Mouse (Mus musculus) myocyte (in vitro differentiated cells): ENCODE results near the gene Nhlh2.

Experiments
- MAX ChIP-seq: IDR thresholded peaks from one replicate; pipeline ENCODE4 v1.6.1; 2011; ENCODE audit warnings: low read depth, mild to moderate bottlenecking, control low read depth
- MYOD1 ChIP-seq, 3 experiments: IDR thresholded peaks; one replicate each; pipeline ENCODE4 v1.6.1; 2011; ENCODE audit warnings: control low read depth in 2 of 3, low read depth in 2 of 3, mild to moderate bottlenecking in 2 of 3, moderate library complexity in 1 of 3; ENCODE audit not compliant: insufficient read length in 2 of 3, control insufficient read depth in 1 of 3
- MYOG ChIP-seq, 3 experiments: IDR thresholded peaks; one replicate each; pipeline ENCODE4 v1.6.1; 2011; ENCODE audit warnings: control low read depth in 2 of 3, low read depth in 2 of 3, mild to moderate bottlenecking in 2 of 3; ENCODE audit not compliant: insufficient read length in 2 of 3, control insufficient read depth in 1 of 3, insufficient read depth in 1 of 3
- POLR2A ChIP-seq: IDR thresholded peaks from one replicate; pipeline ENCODE4 v1.6.1; 2011; ENCODE audit warnings: low read depth, mild to moderate bottlenecking, control low read depth, moderate library complexity; ENCODE audit not compliant: insufficient read length
- POLR2AphosphoS2 ChIP-seq: IDR thresholded peaks from one replicate; pipeline ENCODE4 v1.6.1; 2011; ENCODE audit warnings: low read depth, control low read depth; ENCODE audit not compliant: insufficient read length
- SRF ChIP-seq: IDR thresholded peaks from one replicate; pipeline ENCODE4 v1.6.1; 2011; ENCODE audit warnings: low read depth; ENCODE audit not compliant: control insufficient read depth, insufficient read length
- USF1 ChIP-seq: IDR thresholded peaks from one replicate; pipeline ENCODE4 v1.6.1; 2011; ENCODE audit warnings: low read depth, mild to moderate bottlenecking, control low read depth, moderate library complexity

DNA sequence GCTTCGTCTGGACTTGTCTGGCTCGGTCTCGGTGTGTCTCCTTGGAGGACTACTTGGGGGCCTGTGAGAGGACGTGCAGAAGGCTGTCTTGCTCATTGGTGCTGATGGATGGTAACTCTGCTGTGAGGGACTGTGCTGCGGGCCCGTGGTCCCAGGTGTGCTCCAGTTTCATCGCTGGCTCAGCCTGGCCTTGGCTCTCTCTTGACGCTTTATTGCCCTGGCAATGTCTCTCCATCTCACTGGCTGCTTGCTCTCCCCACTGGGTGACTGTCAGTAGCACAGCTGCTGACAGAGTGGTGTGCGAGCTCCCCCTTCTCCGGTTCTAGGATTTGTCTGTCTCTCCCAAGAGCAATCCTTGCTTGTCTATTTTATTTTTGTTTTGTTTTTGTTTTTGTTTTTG lies 34.5 kb upstream of the Nhlh2 start:
- no peak for TF ChIP-seq MAX
- no peak for TF ChIP-seq POLR2A
- TF ChIP-seq POLR2AphosphoS2: no peak
- TF ChIP-seq USF1: no peak
- no peak for TF ChIP-seq MYOD1 (IDR thresholded peaks at IDR 0.05; ENCODE audit: control insufficient read depth in 1 of 3, insufficient read length in 2 of 3, low read depth in 2 of 3)
- TF ChIP-seq MYOG (IDR thresholded peaks at IDR 0.05; ENCODE audit: control insufficient read depth in 1 of 3, insufficient read depth in 1 of 3, insufficient read length in 2 of 3, low read depth in 2 of 3): no peak
- TF ChIP-seq SRF: no peak
